Mouse (Mus musculus): ENCODE results near the gene Timm22. TPM values are rescaled to one million over a fixed set of nuclear protein-coding genes. Genes with fewer than 3 reads are reported as not detected.

Gene Timm22
- polyA plus RNA-seq (2012; rRNA removed; ENCODE audit: low replicate concordance), result 5.5 and 6.5 TPM in 2 replicates

GRCm38 (mm10) chr11:76406702-76407583 lies at the start of gene Timm22:
Gene Timm22 (plus strand): TSS chr11:76406952.

GRCm38 (mm10) chr11:76398798-76399586 lies 7.8 kb upstream of the Timm22 start, which contains the start of gene Nxn:
Gene Nxn (minus strand): TSS chr11:76399140.

Other genes with a start within 250 kb of the Timm22 start
- gene Vps53, start 227.3 kb upstream of the Timm22 start, polyA plus RNA-seq (2012; rRNA removed; ENCODE audit: low replicate concordance), result 17.3 and 19.3 TPM in 2 replicates
- gene Fam57a, start 227.3 kb upstream of the Timm22 start, polyA plus RNA-seq (2012; rRNA removed; ENCODE audit: low replicate concordance), result 6.0 and 14.5 TPM in 2 replicates
- 0.20 TPM in 1 of 2 replicates, not detected in the other for gene Dbil5, start 189.3 kb upstream of the Timm22 start, polyA plus RNA-seq (2012; rRNA removed; ENCODE audit: low replicate concordance)
- gene Gemin4, start 189.3 kb upstream of the Timm22 start, polyA plus RNA-seq (2012; rRNA removed; ENCODE audit: low replicate concordance), result 2.0 and 2.6 TPM in 2 replicates
- 2.5 and 3.8 TPM in 2 replicates for gene Mrm3, start 163.2 kb upstream of the Timm22 start, polyA plus RNA-seq (2012; rRNA removed; ENCODE audit: low replicate concordance)
- 0.85 and 1.0 TPM in 2 replicates for gene Glod4, start 163.2 kb upstream of the Timm22 start, polyA plus RNA-seq (2012; rRNA removed; ENCODE audit: low replicate concordance)
- gene Nxn, start 7.8 kb upstream of the Timm22 start, polyA plus RNA-seq (2012; rRNA removed; ENCODE audit: low replicate concordance), result 6.9 and 8.3 TPM in 2 replicates
- 94.7 and 118 TPM in 2 replicates for gene Abr, start 215.4 kb downstream of the Timm22 start, polyA plus RNA-seq (2012; rRNA removed; ENCODE audit: low replicate concordance)